9 mouse cellular contexts compared by ENCODE assay signal in the genomic region with DNA sequence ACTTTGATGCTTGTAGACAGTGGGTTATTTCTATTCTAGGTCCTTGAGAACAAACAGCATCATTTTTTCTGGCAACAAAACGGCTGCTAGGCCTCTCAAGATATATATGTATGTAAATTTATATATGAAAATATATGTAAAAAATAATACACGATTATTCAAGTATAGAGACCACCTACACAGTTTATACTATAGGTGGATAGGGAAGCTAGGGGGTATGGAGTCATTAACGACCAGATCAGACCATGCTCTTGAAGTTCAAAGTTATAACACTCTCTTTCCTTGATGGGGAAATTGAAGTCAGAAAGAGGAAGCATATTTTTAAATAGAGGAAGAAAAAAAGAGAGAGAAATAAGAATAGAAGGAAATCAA. TPM values are rescaled to one million over a fixed set of nuclear protein-coding genes. Genes with fewer than 3 reads are reported as not detected.
DNase-seq lines count a peak whose midpoint lies in the region; ATAC-seq and TF ChIP-seq lines count a peak whose summit lies in the region.
"Had no signal": no experiment of that assay in that cellular context is flagged by ENCODE, and none has a peak within 500 bp of the region (broad histone marks: within the 10 kb centered on the region; RNA-seq: fewer than 3 reads in every experiment).

No protein-coding gene starts in this region.

- H3K4me2 ChIP-seq in lung, embryonic 16.5 days (ENCODE audit: low read depth, low read length), result no peak overlapping the region
- H3K4me2 ChIP-seq in limb, embryonic 15.5 days, result no peak overlapping the region
- H3K4me2 ChIP-seq in neural tube, embryonic 13.5 days, result no peak overlapping the region

- ATAC-seq in lung, embryonic 16.5 days (ENCODE audit: low read depth), result peak; percentile 6; the same call in 1 of the 2 replicates
- ATAC-seq in limb, embryonic 15.5 days (ENCODE audit: insufficient number of reproducible peaks, low FRiP score, low TSS enrichment, low read depth), result no peak
- ATAC-seq in neural tube, embryonic 13.5 days (ENCODE audit: low read depth), result 0 out of 2 replicates have a peak, but pooled peaks have one; percentile 5

- H3K4me1 ChIP-seq in cerebellum, adult 2 months (ENCODE audit: control insufficient read depth, insufficient read depth, low read length), result no peaks in the 10 kb centered on the region
- H3K4me1 ChIP-seq in lung, embryonic 16.5 days (replicated peaks; ENCODE audit: control insufficient read depth, insufficient read depth, low read length), result no peaks in the 10 kb centered on the region
- no peaks in the 10 kb centered on the region for H3K4me1 ChIP-seq in limb, embryonic 15.5 days
- peaks cover 5% of the 10 kb centered on the region for H3K4me1 ChIP-seq in neural tube, embryonic 13.5 days (replicated peaks)
- H3K4me1 ChIP-seq in heart, adult 2 months (ENCODE audit: control insufficient read depth, insufficient read depth, low read length), result peaks cover 3% of the 10 kb centered on the region
- H3K4me1 ChIP-seq: lung, embryonic 15.5 days had no signal

- 20% methylated on average over 3 of the region's 3 CpGs for WGBS in cerebellum, adult 2 months
- 21% methylated on average over 3 of the region's 3 CpGs for WGBS in lung, embryonic 16.5 days
- WGBS in limb, embryonic 15.5 days, result 40% methylated on average over 3 of the region's 3 CpGs
- 40% methylated on average over 3 of the region's 3 CpGs for WGBS in neural tube, embryonic 13.5 days
- 20% methylated on average over 3 of the region's 3 CpGs for WGBS in heart, adult 2 months

- H3K36me3 ChIP-seq in lung, embryonic 16.5 days (ENCODE audit: control insufficient read depth, insufficient read depth, low read length), result no peaks in the 10 kb centered on the region; the same call in 1 of the 2 replicates
- peaks cover 1% of the 10 kb centered on the region; the same call in 1 of the 2 replicates for H3K36me3 ChIP-seq in limb, embryonic 15.5 days
- H3K36me3 ChIP-seq in neural tube, embryonic 13.5 days, result 0 out of 2 replicates have a peak, but pooled peaks cover 6% of the 10 kb centered on the region
- H3K36me3 ChIP-seq in heart, adult 2 months (ENCODE audit: control insufficient read depth, insufficient read depth, low read length), result peaks cover 4% of the 10 kb centered on the region; the same call in 1 of the 2 replicates
- H3K36me3 ChIP-seq: lung, embryonic 15.5 days had no signal

- peak overlapping the region; percentile 81 for H3K4me3 ChIP-seq in cerebellum, adult 2 months (replicated peaks; ENCODE audit: insufficient read depth, low read depth, low read length)
- no peak overlapping the region for H3K4me3 ChIP-seq in lung, embryonic 16.5 days (ENCODE audit: low read length)
- H3K4me3 ChIP-seq in limb, embryonic 15.5 days, result peak overlapping the region; percentile 54; the same call in 1 of the 2 replicates
- no peak overlapping the region for H3K4me3 ChIP-seq in neural tube, embryonic 13.5 days
- H3K4me3 ChIP-seq in heart, adult 2 months, result no peak overlapping the region

- DNase-seq in cerebellum, adult 2 months, result no peak
- DNase-seq in cerebellum, adult 11-12 months, result no peak
- DNase-seq in lung, adult 18-20 months, result no peak
- DNase-seq in urinary bladder, postnatal 10 days (ENCODE audit: low spot score), result no peak
- DNase-seq in heart, adult 2 months, result no peak

- TF ChIP-seq POLR2A in cerebellum, adult 2 months (IDR thresholded peaks at IDR 0.05; ENCODE audit: borderline replicate concordance, insufficient read depth, low read length), result no peak
- no peak for TF ChIP-seq POLR2A in heart, adult 2 months (IDR thresholded peaks at IDR 0.05; ENCODE audit: insufficient read depth, low read depth, low read length)

- H3K79me2 ChIP-seq in heart, adult 2 months (replicated peaks; ENCODE audit: control insufficient read depth, insufficient read depth, low read length), result no peaks in the 10 kb centered on the region

- H3K27me3 ChIP-seq in cerebellum, adult 2 months (ENCODE audit: control insufficient read depth, insufficient read depth, low read length), result no peaks in the 10 kb centered on the region
- H3K27me3 ChIP-seq in lung, embryonic 16.5 days (ENCODE audit: control insufficient read depth, insufficient read depth, low read depth, low read length), result no peaks in the 10 kb centered on the region
- no peaks in the 10 kb centered on the region for H3K27me3 ChIP-seq in limb, embryonic 15.5 days
- no peaks in the 10 kb centered on the region for H3K27me3 ChIP-seq in neural tube, embryonic 13.5 days
- no peaks in the 10 kb centered on the region for H3K27me3 ChIP-seq in heart, adult 2 months (ENCODE audit: control insufficient read depth, insufficient read depth, low read length)
- H3K27me3 ChIP-seq: lung, embryonic 15.5 days had no signal

- H3K9me3 ChIP-seq in lung, embryonic 16.5 days (ENCODE audit: control insufficient read depth, low read length), result no peaks in the 10 kb centered on the region
- no peaks in the 10 kb centered on the region for H3K9me3 ChIP-seq in limb, embryonic 15.5 days
- H3K9me3 ChIP-seq in neural tube, embryonic 13.5 days, result no peaks in the 10 kb centered on the region
- H3K9me3 ChIP-seq: lung, embryonic 15.5 days had no signal

- no peak overlapping the region for H3K27ac ChIP-seq in cerebellum, adult 2 months (ENCODE audit: insufficient read depth, low read length)
- H3K27ac ChIP-seq in lung, embryonic 16.5 days (ENCODE audit: low read length), result no peak overlapping the region
- H3K27ac ChIP-seq in limb, embryonic 15.5 days, result no peak overlapping the region
- H3K27ac ChIP-seq in neural tube, embryonic 13.5 days (replicated peaks), result no peak overlapping the region
- no peak overlapping the region for H3K27ac ChIP-seq in heart, adult 2 months

- TF ChIP-seq CTCF in cerebellum, adult 2 months (IDR thresholded peaks at IDR 0.05; ENCODE audit: borderline replicate concordance, insufficient read depth, low read depth, low read length), result no peak
- TF ChIP-seq CTCF in heart, adult 2 months (IDR thresholded peaks at IDR 0.05), result no peak

- TF ChIP-seq EP300 in heart, adult 2 months (IDR thresholded peaks at IDR 0.05; ENCODE audit: insufficient read depth, low read depth, low read length), result no peak

- intact Hi-C loops in heart, adult 2 months (cut with DNase I), result loop anchor here (1.0 to 10.0 kb wide), 3 partner anchors 17 to 148 kb away; a partner anchor contains a TSS

- H3K9ac ChIP-seq in lung, embryonic 16.5 days (ENCODE audit: low read length), result no peak overlapping the region
- H3K9ac ChIP-seq in limb, embryonic 15.5 days, result no peak overlapping the region
- H3K9ac ChIP-seq in neural tube, embryonic 13.5 days, result no peak overlapping the region
- H3K9ac ChIP-seq in heart, adult 2 months (ENCODE audit: low read depth, low read length), result no peak overlapping the region

RNA-seq across cellular contexts. Expression of a gene that starts 0.4 kb away (rescaled TPM):
- polyA plus RNA-seq in cerebellum, adult 2 months (2012; rRNA removed), result 64.7 and 67.8 TPM in 2 replicates
- polyA plus RNA-seq in lung, embryonic 16.5 days (2015; fragmentation: Nextera tagmentation; extraction: Ambion mirVana), result 167 and 170 TPM in 2 replicates
- 153 TPM in 2 replicates for polyA plus RNA-seq in limb, embryonic 15.5 days (2015; fragmentation: Nextera tagmentation; extraction: Ambion mirVana)
- polyA plus RNA-seq in neural tube, embryonic 13.5 days (2015; fragmentation: Nextera tagmentation; extraction: Ambion mirVana), result 66.6 and 74.5 TPM in 2 replicates
- total RNA-seq in heart, adult 2 months (2021), result 100 to 1,000 TPM; 116 to 149 TPM
- polyA plus RNA-seq in heart, adult 2 months (2012; rRNA removed), result 59.2 and 125 TPM in 2 replicates

Comparison
In these comparisons a context has a peak if more than half of its experiments do, and no peak if none do; other contexts are left out.
1. H3K4me3 ChIP-seq: peak in cerebellum, adult 2 months (single experiment) and limb, embryonic 15.5 days (single experiment); none in lung, embryonic 16.5 days (single experiment), neural tube, embryonic 13.5 days (single experiment) and heart, adult 2 months (single experiment).